In genomic region chr14:122223461-122224102, GRCm38 (mm10) we compare ENCODE assay signal across 8 mouse cellular contexts. TPM values are rescaled to one million over a fixed set of nuclear protein-coding genes. Genes with fewer than 3 reads are reported as not detected.
DNase-seq lines count a peak whose midpoint lies in the region; ATAC-seq and TF ChIP-seq lines count a peak whose summit lies in the region.

No protein-coding gene starts in this region.

- peak; percentile 93 for ATAC-seq in forebrain, embryonic 15.5 days (replicated peaks)
- ATAC-seq in neural tube, embryonic 15.5 days (ENCODE audit: low FRiP score): peak; percentile 90

- in situ Hi-C loops in ES-E14 (cut with MboI; ENCODE audit: low sequenced_read_pairs in 2 of 2, unreplicated experiment in 2 of 2): loop anchor here in 1 of 2 experiments (25.0 kb wide), 1 partner anchor 664 kb away; no protein-coding TSS in a partner anchor

- H3K4me3 ChIP-seq in ES-E14 (ENCODE audit: insufficient read depth in 1 of 2, low read depth in 1 of 2, low read length in 2 of 2, poor library complexity in 1 of 2, severe bottlenecking in 1 of 2): no peak overlapping the region
- H3K4me3 ChIP-seq in forebrain, embryonic 15.5 days: no peak overlapping the region
- no peak overlapping the region for H3K4me3 ChIP-seq in neural tube, embryonic 15.5 days (replicated peaks)

- H3K27me3 ChIP-seq in forebrain, embryonic 15.5 days: peaks cover 33% of the 10 kb centered on the region
- peaks cover 36% of the 10 kb centered on the region for H3K27me3 ChIP-seq in neural tube, embryonic 15.5 days (replicated peaks)

- no peaks in the 10 kb centered on the region for H3K9me3 ChIP-seq in ES-E14 (ENCODE audit: control insufficient read depth, insufficient read depth, low read depth, low read length)
- H3K9me3 ChIP-seq in forebrain, embryonic 15.5 days: no peaks in the 10 kb centered on the region
- no peaks in the 10 kb centered on the region for H3K9me3 ChIP-seq in neural tube, embryonic 15.5 days (replicated peaks)

- intact Hi-C loops in heart, postnatal 36 days (cut with DNase I): loop anchor here (1.0 to 10.0 kb wide), 4 partner anchors 291 to 1091 kb away; no protein-coding TSS in a partner anchor

- H3K27ac ChIP-seq in ES-E14 (ENCODE audit: insufficient read depth, low read depth, low read length, poor library complexity, severe bottlenecking): no peak overlapping the region
- H3K27ac ChIP-seq in forebrain, embryonic 15.5 days (replicated peaks): peak overlapping the region; percentile 2; the same call in 1 of the 2 replicates
- H3K27ac ChIP-seq in neural tube, embryonic 15.5 days (replicated peaks): no peak overlapping the region

- peak; percentile 68 for DNase-seq in ES-E14 (ENCODE audit: low read depth, low spot score)
- DNase-seq in cerebellum, adult 11-12 months: peak; percentile 89
- peak; percentile 75 to 77 for DNase-seq in heart, postnatal 36 days
- DNase-seq in layer of hippocampus, adult 18-20 months (ENCODE audit: low spot score in 2 of 2): peak; percentile 68 to 90
- peak; percentile 67 to 68 for DNase-seq in lung, adult 18-20 months
- peak; percentile 25 to 40 for DNase-seq in thymus, adult 18-20 months

- no peak overlapping the region for H3K9ac ChIP-seq in ES-E14 (ENCODE audit: insufficient read depth, low read depth, low read length, poor library complexity, severe bottlenecking)
- no peak overlapping the region for H3K9ac ChIP-seq in forebrain, embryonic 15.5 days (replicated peaks)
- 0 out of 2 replicates have a peak overlapping the region, but pooled peaks have one; percentile 11 for H3K9ac ChIP-seq in neural tube, embryonic 15.5 days (replicated peaks)

- no peaks in the 10 kb centered on the region for H3K36me3 ChIP-seq in ES-E14 (ENCODE audit: control insufficient read depth, insufficient read depth, low read length, poor library complexity, severe bottlenecking)
- H3K36me3 ChIP-seq in forebrain, embryonic 15.5 days: no peaks in the 10 kb centered on the region
- H3K36me3 ChIP-seq in neural tube, embryonic 15.5 days: no peaks in the 10 kb centered on the region

- H3K4me1 ChIP-seq in ES-E14 (ENCODE audit: control insufficient read depth in 2 of 2, insufficient read depth in 2 of 2, low read length in 2 of 2, poor library complexity in 1 of 2): peaks cover 4 to 17% of the 10 kb centered on the region in 2 experiments; a peak in 3 of 4 replicates
- peaks cover 13% of the 10 kb centered on the region for H3K4me1 ChIP-seq in forebrain, embryonic 15.5 days
- H3K4me1 ChIP-seq in neural tube, embryonic 15.5 days: peaks cover 5% of the 10 kb centered on the region

- H3K4me2 ChIP-seq in forebrain, embryonic 15.5 days (replicated peaks): no peak overlapping the region
- peak overlapping the region; percentile 26 for H3K4me2 ChIP-seq in neural tube, embryonic 15.5 days

- 19% methylated on average over 9 of the region's 9 CpGs for WGBS in forebrain, embryonic 15.5 days
- 24% methylated on average over 9 of the region's 9 CpGs for WGBS in neural tube, embryonic 15.5 days

TF ChIP-seq in ES-E14, 5 proteins besides CTCF, POLR2A, EP300 and RAD21:
- TF ChIP-seq ZC3H11A (IDR thresholded peaks at IDR 0.05; ENCODE audit: borderline replicate concordance, low read depth, low read length) (peak; percentile 91), MAFK (IDR thresholded peaks at IDR 0.05; ENCODE audit: insufficient read depth, low read depth, low read length) (no peak)

RNA-seq across cellular contexts. Expression of gene Clybl, which starts 42.1 kb away (rescaled TPM):
- 2.6 and 6.7 TPM in 2 replicates for total RNA-seq in ES-E14 (2012; rRNA removed)
- 10.5 and 12.4 TPM in 2 replicates for polyA plus RNA-seq in forebrain, embryonic 15.5 days (2015; fragmentation: Nextera tagmentation; extraction: Ambion mirVana)
- total RNA-seq in heart, postnatal 36 days (2021): 100 to 1,000 TPM; 113 to 122 TPM
- 10 to 100 TPM; 29.5 to 30.4 TPM for total RNA-seq in layer of hippocampus, adult 18-20 months (2021)
- 13.3 and 13.5 TPM in 2 replicates for polyA plus RNA-seq in neural tube, embryonic 15.5 days (2015; fragmentation: Nextera tagmentation; extraction: Ambion mirVana)

Comparison
In these comparisons a context has a peak if more than half of its experiments do, and no peak if none do; other contexts are left out.
1. DNase-seq: peak in every context shown above with its lines; median percentile 89 in cerebellum, adult 11-12 months; 79 in layer of hippocampus, adult 18-20 months; 76 in heart, postnatal 36 days; 68 in ES-E14; 68 in lung, adult 18-20 months; 32 in thymus, adult 18-20 months.